Mouse (Mus musculus) embryonic facial prominence, embryonic 15.5 days (tissue): Measurements from ENCODE around the gene Cers5. TPM values are rescaled to one million over a fixed set of nuclear protein-coding genes. Genes with fewer than 3 reads are reported as not detected.
A peak's percentile ranks its signal among the peaks of the same experiment; 100 is the strongest.

Experiments
- ATAC-seq: fragments of 200-750 bp; cut with Nextera tagmentation; 2 replicates; pipeline ENCODE4 v1.8.0; 2017; ENCODE audit warnings: low read depth, moderate TSS enrichment; ENCODE audit not compliant: insufficient number of reproducible peaks, low FRiP score, low TSS enrichment
- H3K27ac ChIP-seq: fragments of 300-500 bp; sonication (generic); replicated peaks from 2 replicates; pipeline ENCODE4 v1.5.1; 2015; ENCODE audit warnings: mild to moderate bottlenecking, inconsistent platforms
- H3K27me3 ChIP-seq: fragments of 300-500 bp; sonication (generic); 2 replicates; pipeline ENCODE4 v1.6.1; 2015; ENCODE audit warnings: inconsistent platforms
- H3K36me3 ChIP-seq: fragments of 300-500 bp; sonication (generic); 2 replicates; pipeline ENCODE4 v1.6.1; 2015; ENCODE audit warnings: mild to moderate bottlenecking, inconsistent platforms
- H3K4me1 ChIP-seq: fragments of 300-500 bp; sonication (generic); 2 replicates; pipeline ENCODE4 v1.6.1; 2015; ENCODE audit warnings: inconsistent platforms
- H3K4me2 ChIP-seq: fragments of 300-500 bp; sonication (generic); replicated peaks from 2 replicates; pipeline ENCODE4 v1.6.1; 2015; ENCODE audit warnings: mild to moderate bottlenecking, inconsistent platforms
- H3K4me3 ChIP-seq: fragments of 300-500 bp; sonication (generic); replicated peaks from 2 replicates; pipeline ENCODE4 v1.5.1; 2015; ENCODE audit warnings: mild to moderate bottlenecking, inconsistent platforms
- H3K9ac ChIP-seq: fragments of 300-500 bp; sonication (generic); 2 replicates; pipeline ENCODE4 v1.6.1; 2015; ENCODE audit warnings: inconsistent platforms
- H3K9me3 ChIP-seq: fragments of 300-500 bp; sonication (generic); replicated peaks from 2 replicates; pipeline ENCODE4 v1.6.1; 2016; ENCODE audit warnings: inconsistent platforms
- WGBS: fragments of 180-500 bp; shearing (Covaris S2); methylation state at CpG from one replicate; pipeline ENCODE4 v1.1.7; 2015; 5-methylcytosine and 5-hydroxymethylcytosine counted together
- polyA plus RNA-seq: library from polyadenylated mRNA; unstranded; fragments of >200 nt; fragmentation: Nextera tagmentation; extraction: Ambion mirVana; gene quantifications from 2 replicates; pipeline ENCODE4 v1.2.1, GENCODE M21; 2015

The Cers5 gene
- polyA plus RNA-seq, 1 experiment from 2014 or later = 78.3 TPM

GRCm38 (mm10) chr15:99690924-99691323, 81.8 kb downstream of the Cers5 start:
- 23% methylated on average over 4 of the region's 4 CpGs for WGBS
- Histone ChIP-seq H3K27ac (no peak overlapping the region), H3K4me2 (no peak overlapping the region), H3K9me3 (no peaks in the 10 kb centered on the region), H3K4me1 (no peaks in the 10 kb centered on the region), H3K9ac (no peak overlapping the region), H3K4me3 (no peak overlapping the region), H3K36me3 (no peaks in the 10 kb centered on the region), H3K27me3 (peaks cover 12% of the 10 kb centered on the region)
- ATAC-seq = no peak

GRCm38 (mm10) chr15:99688712-99689111, 84.0 kb downstream of the Cers5 start:
- no peaks in the 10 kb centered on the region for H3K4me1 ChIP-seq
- H3K27me3 ChIP-seq = peaks cover 12% of the 10 kb centered on the region
- no peak overlapping the region for H3K27ac ChIP-seq
- H3K4me2 ChIP-seq = no peak overlapping the region
- H3K36me3 ChIP-seq = no peaks in the 10 kb centered on the region
- H3K9me3 ChIP-seq = no peaks in the 10 kb centered on the region
- 0 out of 2 replicates have a peak, but pooled peaks have one; percentile 34 for ATAC-seq
- 4% methylated on average over 4 of the region's 4 CpGs for WGBS
- no peak overlapping the region for H3K4me3 ChIP-seq
- no peak overlapping the region for H3K9ac ChIP-seq

Other genes with a start within 250 kb of the Cers5 start
- 3.3 and 7.3 TPM in 2 replicates for gene Faim2, start 244.7 kb downstream of the Cers5 start, polyA plus RNA-seq
- not detected in 2 replicates for gene Aqp2, start 193.8 kb downstream of the Cers5 start, polyA plus RNA-seq
- gene Aqp5, start 182.1 kb downstream of the Cers5 start, polyA plus RNA-seq = 3.5 and 6.0 TPM in 2 replicates
- gene Aqp6, start 171.5 kb downstream of the Cers5 start, polyA plus RNA-seq = not detected in 2 replicates
- gene Racgap1, start 121.2 kb downstream of the Cers5 start, polyA plus RNA-seq = 110 and 118 TPM in 2 replicates
- 4.4 and 4.6 TPM in 2 replicates for gene Asic1, start 102.5 kb downstream of the Cers5 start, polyA plus RNA-seq
- 37.4 and 40.1 TPM in 2 replicates for gene Smarcd1, start 70.8 kb downstream of the Cers5 start, polyA plus RNA-seq
- gene Gm17349, start 67.4 kb downstream of the Cers5 start, polyA plus RNA-seq = not detected in 2 replicates
- 0.76 and 1.0 TPM in 2 replicates for gene Gpd1, start 55.4 kb downstream of the Cers5 start, polyA plus RNA-seq
- 178 and 181 TPM in 2 replicates for gene Cox14, start 47.3 kb downstream of the Cers5 start, polyA plus RNA-seq
- gene Lima1, start 102.6 kb upstream of the Cers5 start, polyA plus RNA-seq = 87.1 and 90.8 TPM in 2 replicates
- 0.03 and 0.04 TPM in 2 replicates for gene Fam186a, start 194.2 kb upstream of the Cers5 start, polyA plus RNA-seq
- gene Larp4, start 197.2 kb upstream of the Cers5 start, polyA plus RNA-seq = 25.0 and 25.1 TPM in 2 replicates